Mouse (Mus musculus) frontal cortex, adult (tissue): ENCODE results near the gene Ube2j2.

ENCODE experiments used
- ATAC-seq: cut with Nextera tagmentation; 2 replicates; pipeline ENCODE4 v1.9.2; 2017; ENCODE audit warnings: mild to moderate bottlenecking, moderate library complexity, mixed read lengths; ENCODE audit not compliant: low TSS enrichment

Gene Ube2j2

DNA sequence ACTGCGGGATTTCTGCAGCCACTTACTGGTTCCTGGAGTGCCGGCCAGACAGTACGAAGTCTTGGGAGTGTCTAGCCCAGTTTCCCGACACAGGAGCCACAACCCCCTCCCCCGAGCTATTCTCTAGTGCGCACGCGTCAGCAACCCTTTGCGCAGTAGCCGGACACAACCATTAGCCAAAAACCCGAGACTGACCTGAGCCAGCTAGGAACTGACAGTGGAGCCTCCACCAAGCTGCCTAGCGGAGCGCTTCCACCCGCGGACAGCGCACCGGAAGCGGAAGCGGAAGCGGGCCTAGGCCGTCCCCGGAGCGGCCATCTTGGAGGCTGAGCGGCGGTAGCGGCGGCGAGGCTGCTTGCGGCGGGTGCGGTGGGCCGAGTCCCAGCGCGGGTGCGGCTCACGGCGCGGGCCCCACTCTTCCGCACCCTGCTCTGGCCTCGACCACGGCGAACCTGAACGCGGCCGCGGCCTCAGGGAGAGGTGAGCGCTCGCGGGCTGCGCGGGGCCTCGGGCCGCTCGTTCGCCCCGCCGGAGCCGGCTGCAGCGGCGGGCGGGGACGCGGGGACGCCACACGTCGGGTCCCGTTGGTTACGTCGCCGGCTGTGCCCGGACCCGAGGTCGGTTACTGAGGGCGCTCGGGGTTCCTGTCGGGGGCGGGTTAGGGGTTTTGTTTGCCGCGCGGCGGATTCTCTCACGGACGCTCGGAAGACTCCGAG, at the start of gene Ube2j2:
Gene Ube2j2 (plus strand): TSS at position 298 of the 716 bp plus-strand sequence.
- peak; percentile 85 for ATAC-seq

DNA sequence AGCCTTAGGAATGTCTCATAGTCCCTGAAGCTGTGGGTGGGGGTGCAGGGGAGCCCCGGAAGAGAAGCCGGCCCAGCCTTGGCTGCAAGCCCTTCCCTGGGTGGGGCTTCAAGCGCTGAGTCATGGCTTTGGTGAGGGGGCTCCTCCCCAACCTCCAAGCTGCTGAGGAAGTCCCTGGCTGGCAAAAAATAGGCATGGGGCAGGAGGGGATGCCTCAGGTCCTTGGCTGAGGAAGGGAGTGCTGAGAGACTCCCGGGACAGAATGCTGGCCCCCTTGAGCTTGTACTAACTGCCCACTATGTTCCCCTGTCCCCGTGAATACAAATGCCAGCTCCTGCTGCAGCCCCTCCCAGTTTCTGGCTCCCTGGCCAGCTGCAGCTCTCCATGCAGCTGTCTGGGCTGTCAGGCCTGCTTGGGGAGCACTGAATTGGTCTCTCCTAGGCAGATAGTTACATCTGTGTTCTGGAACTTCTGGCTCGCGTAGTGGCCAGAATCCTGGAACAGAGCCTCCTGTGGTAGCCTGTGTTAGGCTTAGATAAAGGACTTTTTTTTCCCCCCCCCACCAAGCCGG, 49.2 kb upstream of the Ube2j2 start:
- peak; percentile 17 for ATAC-seq

DNA sequence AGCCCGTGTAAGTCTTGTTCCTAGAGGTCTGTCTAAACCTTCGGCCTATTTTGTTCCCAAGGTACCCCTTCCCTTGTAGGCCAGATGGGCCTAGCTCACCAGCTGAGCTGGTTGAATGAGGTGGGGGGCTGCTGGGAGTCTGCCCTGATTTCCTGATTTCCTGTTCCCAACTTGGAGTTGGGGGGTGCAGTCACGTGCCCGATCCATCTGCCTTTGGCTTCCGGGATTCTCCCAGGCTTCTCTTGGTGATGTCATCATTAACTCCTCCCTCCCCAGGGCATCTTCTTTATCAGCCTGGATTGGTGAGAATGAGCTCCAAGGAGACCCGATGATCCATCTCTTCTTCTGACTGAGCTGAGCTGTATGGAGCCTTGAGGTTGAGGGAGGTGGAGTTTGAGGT, 48.4 kb upstream of the Ube2j2 start:
- 0 out of 2 replicates have a peak, but pooled peaks have one; percentile 18 for ATAC-seq

DNA sequence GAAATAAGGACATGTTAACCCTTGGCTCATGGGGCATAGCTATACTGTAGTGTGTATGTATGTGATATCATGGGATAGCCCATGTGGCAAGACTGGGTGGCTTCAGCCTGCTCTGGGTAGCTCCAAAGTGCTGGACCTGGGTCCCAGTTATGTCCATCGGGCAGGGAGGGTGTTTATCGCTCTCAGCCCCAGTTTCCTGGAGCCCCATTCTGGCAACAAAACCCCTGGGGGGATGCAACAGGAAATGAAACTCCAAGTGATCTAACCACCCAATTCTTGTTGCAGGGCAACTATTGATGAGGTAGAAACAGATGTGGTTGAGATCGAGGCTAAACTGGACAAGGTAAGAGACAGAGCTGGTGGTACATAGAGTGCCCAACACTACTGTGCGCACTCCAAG, 47.8 kb upstream of the Ube2j2 start:
- ATAC-seq, result no peak

DNA sequence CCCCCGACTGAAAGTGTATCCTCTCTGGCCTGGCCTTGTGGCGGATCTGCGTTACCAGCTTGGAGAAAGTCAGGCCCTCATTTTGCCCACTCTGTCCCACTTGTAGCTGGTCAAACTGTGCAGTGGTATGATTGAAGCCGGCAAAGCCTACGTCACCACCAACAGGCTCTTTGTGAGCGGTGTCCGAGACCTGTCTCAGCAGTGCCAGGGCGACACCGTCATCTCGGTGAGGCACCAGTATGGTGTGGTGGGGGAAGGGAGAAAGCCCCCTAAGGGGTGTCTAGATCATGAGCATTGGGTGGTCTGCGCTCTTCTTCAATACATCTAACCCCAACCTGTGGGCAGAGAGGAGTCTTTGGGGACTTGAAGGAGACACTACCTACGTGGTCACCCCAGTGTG, 47.2 kb upstream of the Ube2j2 start:
- no peak for ATAC-seq

DNA sequence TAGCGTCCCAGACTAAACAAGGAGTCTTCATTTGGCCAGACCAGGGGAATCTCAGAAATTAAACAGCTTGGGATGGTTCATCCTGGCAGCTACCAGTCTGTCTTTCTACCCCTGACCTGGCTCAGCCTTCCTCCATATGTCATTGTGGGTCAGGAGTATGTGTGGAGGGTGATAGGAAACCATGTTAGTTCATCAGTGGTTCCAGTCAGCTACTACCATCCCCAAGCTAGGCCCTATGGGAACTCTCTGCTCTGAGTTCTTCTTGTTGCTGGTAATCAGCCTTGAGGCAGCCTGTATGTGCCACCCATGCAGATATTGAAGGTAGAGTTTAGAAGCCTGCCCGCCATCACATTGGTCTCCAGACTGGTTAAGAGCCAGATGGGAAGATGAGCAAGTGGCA, 45.3 kb upstream of the Ube2j2 start:
- no peak for ATAC-seq

DNA sequence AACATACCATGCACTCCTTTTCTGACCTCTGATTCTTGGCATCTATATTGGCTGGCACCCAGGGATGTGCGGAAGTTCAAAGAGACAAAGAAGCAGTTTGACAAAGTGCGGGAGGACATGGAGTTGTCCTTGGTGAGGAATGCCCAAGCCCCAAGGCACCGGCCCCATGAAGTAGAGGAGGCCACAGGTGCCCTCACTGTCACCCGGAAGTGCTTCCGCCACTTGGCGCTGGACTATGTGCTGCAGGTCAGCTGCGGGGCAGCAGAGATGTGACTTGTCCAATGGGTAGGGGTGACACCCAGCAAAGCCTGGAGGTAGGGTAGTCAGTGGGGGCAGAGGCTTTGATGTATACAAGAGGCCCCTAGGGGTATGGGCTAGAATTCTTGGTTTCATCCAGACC, 44.3 kb upstream of the Ube2j2 start:
- no peak for ATAC-seq

DNA sequence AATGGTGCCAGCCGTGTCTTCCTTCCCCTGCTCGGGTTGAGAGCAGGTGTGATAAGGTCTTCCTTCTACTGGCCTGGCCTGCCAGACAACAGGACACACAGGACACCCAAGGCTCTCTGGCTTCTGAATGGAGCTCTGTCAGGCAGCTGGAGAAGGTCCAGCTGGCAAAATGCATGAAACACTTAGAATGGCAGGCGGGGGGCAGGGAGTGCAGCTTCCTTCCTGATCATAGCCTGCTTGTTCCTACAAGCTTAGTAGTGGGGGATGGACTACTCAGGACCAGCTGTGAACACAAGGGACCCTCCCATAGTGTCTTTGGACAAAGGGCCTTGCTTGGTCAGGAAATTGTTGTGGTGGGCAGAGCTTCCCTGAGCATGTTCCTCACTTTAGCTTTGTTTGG, 42.4 kb upstream of the Ube2j2 start:
- ATAC-seq, result peak; percentile 45; the same call in 1 of the 2 replicates

DNA sequence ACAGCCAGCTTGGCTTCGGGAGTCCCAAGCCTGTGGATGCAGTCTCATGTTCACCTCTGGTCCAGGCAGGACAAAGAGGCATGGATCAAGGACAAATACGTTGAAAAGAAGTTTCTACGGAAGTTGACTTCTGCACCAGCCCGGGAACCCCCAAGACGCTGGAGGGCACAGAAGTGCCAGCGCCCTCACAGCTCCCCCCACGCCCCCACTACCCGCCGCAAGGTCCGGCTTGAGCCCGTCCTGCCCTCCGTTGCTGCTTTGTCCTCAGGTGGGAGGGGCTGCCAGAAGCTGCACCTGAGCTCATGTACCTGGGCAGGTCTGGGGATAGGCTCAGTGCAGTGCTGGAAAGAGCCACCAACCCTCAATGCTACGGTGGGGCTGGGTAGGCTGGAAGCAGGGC, 40.4 kb upstream of the Ube2j2 start:
- ATAC-seq, result no peak

DNA sequence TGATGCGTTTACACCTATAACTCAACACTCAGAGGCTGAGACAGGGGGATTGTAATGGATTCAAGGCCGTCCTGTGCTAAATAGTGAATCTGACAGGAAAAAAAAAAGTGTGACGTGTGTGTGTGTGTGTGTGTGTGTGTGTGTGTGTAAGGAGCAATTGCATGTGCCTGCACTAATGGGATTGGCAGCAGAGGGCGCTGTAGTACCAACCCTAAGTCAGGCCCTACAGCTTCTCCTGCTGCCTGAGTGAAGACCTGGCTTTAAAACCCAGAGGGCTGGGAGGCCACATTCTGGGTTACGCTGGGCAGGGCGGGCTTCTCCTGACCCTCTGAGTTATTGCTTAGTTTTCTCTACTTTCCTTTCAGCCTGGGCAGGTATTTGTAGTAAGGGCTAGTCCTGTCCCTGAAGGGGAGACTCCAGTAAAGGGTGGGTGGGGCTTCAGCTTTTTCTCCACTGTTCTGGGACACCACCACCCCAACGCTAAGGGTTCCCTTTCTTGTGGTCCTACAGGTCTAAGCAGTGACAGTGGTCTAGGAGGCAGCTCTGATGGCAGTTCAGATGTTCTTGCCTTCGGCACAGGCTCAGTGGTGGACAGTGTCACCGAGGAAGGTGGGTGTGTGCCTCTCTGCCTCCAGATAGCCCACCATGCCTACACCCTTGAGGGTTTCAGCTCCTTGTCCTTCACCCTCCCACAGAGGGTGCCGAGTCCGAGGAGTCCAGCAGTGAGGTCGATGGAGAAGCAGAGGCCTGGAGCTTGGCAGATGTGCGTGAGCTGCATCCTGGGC, 39.1 kb upstream of the Ube2j2 start:
- no peak for ATAC-seq

DNA sequence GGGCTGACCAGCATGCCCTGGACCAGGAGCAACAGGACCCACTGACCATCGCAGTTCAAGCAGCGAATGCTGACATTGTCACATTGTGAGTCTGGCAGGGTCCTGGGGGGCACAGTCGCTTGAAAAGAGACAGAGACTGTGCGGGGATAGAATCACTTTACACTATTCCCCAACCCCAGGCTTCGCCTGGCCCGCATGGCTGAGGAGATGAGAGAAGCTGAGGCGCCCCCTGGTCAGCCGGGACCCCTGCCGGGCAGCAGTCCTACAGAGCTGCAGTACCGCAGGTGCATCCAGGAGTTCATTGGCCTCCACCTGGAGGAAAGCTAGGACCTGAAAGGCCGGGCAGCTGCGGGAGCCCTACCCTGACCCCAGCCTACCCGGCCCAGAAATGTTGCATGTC, 38.0 kb upstream of the Ube2j2 start:
- ATAC-seq, result no peak

DNA sequence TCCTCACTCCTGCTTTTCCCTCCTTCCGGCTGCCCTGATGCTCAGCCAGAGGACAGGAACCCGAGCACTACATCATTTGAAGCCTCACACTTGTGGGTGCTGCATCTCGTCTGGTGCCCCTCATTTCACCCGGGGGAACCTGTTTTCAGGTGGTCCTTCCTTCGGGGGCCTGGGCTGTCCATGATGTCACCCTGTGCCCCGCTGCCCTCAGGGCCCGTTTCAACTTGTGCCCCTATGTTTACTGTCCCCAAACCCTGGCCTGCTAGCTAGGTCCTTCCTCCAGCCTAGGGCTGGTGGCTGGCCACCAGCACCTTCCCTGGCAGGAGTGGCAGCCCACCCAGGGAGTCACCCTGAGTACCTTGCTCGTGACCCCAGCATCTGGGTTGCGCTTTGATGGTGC, 37.5 kb upstream of the Ube2j2 start:
- ATAC-seq, result no peak

DNA sequence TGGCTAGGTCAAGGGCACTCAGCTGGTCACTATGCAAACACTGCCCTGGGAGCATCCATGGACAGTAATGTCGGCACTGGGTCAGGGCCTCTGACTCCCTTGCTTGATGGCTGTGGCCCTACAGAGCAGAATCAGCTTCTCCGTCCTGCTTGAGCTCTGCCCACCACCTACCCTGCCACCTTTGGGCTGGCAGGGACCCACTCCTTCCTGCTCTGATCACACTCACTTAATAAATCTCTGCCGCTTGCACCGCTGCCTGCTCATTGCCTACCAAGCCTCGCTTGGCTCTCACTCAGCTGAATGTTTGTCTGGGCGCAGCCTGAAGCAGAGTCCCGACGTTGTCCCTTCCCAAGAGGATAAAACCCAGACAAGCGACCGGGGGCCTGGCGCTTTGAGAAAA, 36.6 kb upstream of the Ube2j2 start:
- no peak for ATAC-seq

DNA sequence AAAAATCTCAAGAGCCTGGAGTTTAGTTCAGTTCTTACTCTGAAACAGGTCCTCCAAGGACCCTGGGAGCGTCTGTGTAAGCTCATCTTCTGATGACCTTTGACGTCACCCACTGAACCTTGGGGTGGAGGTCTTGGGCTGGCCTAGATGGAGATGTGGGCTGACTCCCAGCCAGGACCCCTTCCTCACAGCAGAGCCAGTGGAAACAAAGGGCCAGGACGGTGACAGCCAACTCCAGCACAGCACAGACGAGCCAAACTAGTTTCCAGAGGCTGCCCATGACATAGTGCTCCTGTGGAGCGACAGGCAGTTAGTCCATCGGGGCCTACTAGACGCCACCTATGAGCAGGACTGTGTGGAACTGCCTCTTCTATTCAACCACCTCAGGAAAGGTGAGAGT, 35.4 kb upstream of the Ube2j2 start:
- ATAC-seq, result no peak

DNA sequence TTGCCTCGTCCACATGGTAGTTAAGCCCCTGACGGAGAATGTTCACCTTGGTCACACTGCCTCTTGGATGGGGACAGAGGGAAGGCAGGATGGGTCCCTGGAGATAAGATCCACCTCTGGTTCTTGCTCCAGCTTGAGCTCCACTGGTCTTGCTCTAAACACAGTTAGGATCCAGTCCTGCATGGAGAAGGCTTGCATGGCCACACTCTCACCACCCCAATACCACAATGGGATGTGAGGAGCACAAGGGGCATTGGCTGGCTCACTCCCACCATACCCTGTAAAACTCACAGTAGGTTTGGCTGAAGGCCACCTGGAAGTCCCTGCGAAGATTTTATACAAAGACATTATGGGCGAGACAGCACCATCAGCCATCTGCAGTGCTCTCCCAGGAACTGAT, 34.9 kb upstream of the Ube2j2 start:
- no peak for ATAC-seq

DNA sequence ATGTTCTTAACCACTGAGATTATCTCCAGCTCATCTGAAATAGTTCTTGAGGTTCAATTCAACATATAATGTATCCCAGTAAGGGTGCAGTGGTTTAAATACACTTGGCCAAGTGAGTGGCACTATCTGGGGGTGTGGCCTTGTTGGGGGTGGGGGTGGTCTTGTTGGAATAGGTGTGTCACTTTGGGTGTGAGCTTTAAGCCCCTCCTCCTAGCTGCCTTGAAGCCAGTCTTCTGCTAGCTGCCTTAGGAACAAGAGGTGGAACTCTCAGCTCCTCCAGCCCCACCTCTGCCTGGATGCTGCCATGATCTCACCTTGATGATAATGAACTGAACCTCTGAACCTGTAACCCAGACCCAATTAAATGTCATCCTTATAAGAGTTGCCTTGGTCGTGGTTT, 11.6 kb upstream of the Ube2j2 start:
- ATAC-seq, result no peak

DNA sequence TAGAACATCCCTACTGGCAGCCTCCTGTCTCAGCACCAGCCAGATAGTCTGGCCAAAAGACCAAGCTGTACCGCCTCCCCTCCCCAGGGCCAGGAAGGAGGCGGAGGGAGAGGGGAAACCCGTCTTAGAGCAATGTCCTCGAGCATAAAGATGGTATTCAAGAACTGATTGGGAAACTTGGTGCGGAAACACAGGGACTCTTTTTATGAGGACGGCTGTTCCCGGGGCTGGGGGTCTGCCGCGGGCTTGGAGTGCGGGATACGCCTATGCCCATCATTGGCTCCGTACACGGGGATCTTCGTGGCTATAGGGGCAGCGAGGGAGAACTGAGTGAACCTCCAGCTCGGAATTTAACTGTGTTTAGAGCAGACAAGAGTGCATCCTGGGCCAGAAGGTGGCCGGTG, 580 bp upstream of the Ube2j2 start:
- peak; percentile 58 for ATAC-seq

DNA sequence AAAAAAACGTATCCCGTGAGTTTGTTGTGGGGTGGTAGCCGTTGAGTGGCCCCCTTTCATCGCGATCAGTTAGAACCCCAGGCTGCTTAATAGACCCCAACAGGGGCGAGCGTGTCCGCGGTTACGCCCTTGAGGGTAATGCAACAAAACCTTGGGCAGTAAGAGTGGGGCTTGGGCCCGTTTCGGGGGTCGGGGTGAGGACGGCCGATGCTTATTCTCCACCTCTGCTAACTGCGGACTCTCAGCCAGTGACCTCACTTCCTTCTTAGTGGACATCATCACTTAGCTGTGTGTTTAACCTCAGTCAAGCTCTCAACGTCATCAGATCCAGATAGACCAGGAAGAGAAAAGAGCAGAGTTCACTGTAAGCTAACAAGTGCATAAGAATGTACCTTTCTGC, 640 bp downstream of the Ube2j2 start:
- ATAC-seq, result no peak

DNA sequence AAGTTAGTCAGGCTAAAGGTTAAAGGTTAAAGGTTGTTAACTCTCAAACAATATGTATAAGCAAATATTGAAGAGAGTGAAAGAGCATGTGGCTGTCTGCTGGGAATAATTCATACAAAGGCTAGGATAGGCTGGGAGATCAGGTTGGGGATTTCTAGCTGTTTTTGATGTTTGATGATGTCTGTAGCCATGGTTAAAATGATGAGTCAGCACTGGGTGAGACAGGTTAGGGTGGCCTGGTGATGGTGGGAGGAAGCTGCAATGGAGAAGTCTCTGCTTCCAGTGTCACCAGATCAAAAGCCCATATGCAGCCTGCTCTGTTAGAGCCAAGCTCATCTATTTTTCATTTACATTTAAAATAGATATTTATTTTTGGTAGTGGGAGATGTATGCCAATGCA, 3.5 kb downstream of the Ube2j2 start:
- no peak for ATAC-seq

DNA sequence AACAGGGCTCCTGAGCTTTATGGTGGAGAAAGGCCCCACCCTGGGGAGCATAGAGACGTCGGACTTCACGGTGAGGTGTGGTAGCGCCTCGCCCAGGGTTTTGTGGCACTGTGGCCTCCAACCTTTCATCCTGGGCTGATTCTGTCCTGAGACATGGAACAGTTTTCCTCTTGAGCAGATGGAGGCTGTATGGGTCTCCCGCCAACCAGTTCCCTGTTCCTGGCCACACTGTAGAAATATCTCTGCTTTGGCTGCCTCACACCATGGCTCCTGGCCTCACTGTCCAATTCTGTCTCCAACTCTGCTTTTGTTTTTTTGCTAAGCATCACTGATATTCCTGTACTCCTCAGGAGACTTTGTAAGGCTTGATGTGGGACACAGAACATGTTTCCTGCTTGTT, 11.9 kb downstream of the Ube2j2 start:
- ATAC-seq, result no peak

DNA sequence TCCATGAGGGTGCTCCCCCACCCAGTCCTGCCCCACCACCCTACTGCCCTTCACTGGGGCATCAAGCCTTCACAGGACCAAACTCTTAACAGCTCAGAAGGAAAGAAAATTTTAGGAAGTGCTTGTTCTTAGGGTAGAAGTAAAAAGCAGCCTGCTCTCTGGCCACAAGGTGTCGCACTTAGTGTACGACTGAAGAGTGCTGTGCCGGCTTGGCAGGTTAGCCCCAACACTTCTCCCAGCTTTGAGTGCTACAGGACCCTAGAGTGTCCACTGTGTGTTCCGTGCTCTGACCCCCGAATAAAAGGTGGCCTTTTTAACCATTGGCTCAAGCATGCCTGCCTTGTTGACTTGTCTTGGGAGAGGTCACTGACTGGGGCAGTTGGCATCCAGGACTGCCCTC, 15.6 kb downstream of the Ube2j2 start:
- peak; percentile 62; the same call in 1 of the 2 replicates for ATAC-seq

DNA sequence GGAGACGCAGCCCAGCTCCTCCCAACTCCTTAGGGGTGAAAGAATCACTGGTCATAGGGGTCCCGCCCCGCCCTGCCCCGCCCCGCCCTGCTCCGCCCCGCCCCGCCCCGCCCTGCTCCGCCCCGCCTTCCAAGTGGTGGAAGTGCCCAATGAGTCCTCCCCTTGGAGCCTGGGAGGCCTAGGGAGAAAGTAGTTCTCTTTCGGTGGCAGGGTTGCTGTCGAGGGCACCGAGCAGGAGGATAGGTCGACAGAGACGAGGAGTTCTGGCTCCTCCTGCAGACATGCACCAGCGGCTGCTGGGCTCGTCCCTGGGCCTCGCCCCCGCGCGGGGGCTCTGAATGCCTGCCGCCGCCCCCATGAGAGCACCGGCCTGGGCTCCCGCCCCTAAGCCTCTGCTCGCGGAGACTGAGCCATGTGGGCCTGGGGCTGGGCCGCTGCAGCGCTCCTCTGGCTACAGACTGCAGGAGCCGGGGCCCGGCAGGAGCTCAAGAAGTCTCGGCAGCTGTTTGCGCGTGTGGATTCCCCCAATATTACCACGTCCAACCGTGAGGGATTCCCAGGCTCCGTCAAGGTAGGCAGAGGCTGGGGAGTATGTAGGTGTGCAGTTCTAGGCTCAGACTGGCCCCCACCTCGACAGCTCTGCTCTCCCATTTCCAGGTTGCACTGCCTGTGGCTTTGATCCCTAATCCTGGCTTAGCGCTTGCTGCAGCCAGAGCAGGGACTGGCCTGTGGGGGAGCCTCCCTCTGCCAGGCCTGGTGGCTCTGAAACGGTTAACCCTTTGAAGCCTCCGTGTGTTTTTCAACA, 18.7 kb downstream of the Ube2j2 start, which contains the start of gene C1qtnf12:
Gene C1qtnf12 (plus strand): TSS at position 152 of the 805 bp plus-strand sequence.
- ATAC-seq, result peak; percentile 78
